Mouse (Mus musculus): Measurements from ENCODE around the gene Rora. TPM values are rescaled to one million over a fixed set of nuclear protein-coding genes. Genes with fewer than 3 reads are reported as not detected.

The Rora gene
- total RNA-seq, 1 experiment from 2014 or later, result 0.70 TPM

- no peak for ATAC-seq (ENCODE audit: extremely low read depth, insufficient number of reproducible peaks, low FRiP score, poor library complexity, severe bottlenecking)
Observed at GRCm38 (mm10) chr9:69321956-69322355, 668.4 kb downstream of the Rora start.

- no peak for ATAC-seq (ENCODE audit: extremely low read depth, insufficient number of reproducible peaks, low FRiP score, poor library complexity, severe bottlenecking)
Observed at GRCm38 (mm10) chr9:69323831-69324230, 670.2 kb downstream of the Rora start.

- ATAC-seq (ENCODE audit: extremely low read depth, insufficient number of reproducible peaks, low FRiP score, poor library complexity, severe bottlenecking), result no peak
Observed at GRCm38 (mm10) chr9:69327077-69327476, 673.5 kb downstream of the Rora start.

DNA sequence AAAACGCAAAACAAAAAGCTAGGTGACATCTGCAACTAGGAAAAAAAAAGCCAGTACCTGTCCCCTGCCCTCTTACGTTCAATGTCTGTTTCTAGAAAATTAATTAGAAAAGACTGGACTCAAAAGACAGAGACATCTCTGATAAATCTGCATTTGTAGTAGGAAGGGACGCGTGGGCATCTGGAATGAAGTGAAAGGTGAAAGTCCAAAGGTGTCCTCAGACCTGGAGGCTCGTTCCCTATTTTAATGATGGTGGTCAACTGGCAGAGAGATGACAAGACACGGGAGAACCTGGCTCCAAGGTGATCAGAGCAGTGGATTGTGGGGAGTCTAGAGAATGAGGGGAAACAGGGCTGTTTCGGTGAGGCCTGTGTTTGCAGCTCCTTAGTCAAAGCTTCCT, 674.0 kb downstream of the Rora start:
- ATAC-seq (ENCODE audit: extremely low read depth, insufficient number of reproducible peaks, low FRiP score, poor library complexity, severe bottlenecking), result no peak

DNA sequence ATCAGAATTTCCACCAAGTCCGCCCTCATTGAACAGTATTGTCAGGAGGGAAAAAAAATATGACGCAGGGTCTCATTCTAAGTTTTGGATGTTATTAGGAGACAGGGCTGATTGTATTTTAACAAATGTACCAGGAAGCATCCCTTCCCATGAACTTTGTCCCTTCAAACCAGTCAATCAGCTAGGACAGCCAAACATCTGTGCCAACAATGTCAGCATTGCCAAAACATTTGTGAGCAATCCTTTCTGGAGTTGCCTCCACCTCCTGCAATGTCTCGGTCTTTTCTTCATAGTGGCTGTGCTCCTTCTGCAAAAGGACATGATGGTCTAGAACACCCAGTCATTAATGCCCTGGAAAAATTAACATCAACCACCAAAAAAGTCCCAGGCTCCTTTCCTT, 678.2 kb downstream of the Rora start:
- no peak for ATAC-seq (ENCODE audit: extremely low read depth, insufficient number of reproducible peaks, low FRiP score, poor library complexity, severe bottlenecking)

- no peak for ATAC-seq (ENCODE audit: extremely low read depth, insufficient number of reproducible peaks, low FRiP score, poor library complexity, severe bottlenecking)
Observed at GRCm38 (mm10) chr9:69332802-69333568, 679.4 kb downstream of the Rora start.

GRCm38 (mm10) chr9:69333654-69334053, 680.1 kb downstream of the Rora start:
- ATAC-seq (ENCODE audit: extremely low read depth, insufficient number of reproducible peaks, low FRiP score, poor library complexity, severe bottlenecking), result no peak

DNA sequence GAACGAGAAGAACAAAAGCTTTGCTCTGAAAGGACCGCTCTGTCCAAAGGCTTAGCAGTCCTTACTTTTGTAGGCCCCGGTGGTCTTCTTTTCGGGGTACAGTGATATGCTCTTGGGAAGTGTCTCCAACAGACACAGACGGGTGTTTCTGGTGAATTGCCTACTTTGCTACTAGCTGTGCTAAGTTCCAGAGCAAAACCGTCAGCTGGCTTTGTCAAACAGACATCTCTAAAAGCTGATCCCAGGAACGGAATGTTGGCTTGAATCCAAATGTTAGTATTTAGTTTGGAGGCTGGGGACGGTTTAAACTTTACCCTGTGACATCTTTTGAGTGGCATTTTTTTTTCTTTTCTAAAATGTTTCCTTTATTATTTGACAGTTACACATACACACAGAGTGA, 680.5 kb downstream of the Rora start:
- no peak for ATAC-seq (ENCODE audit: extremely low read depth, insufficient number of reproducible peaks, low FRiP score, poor library complexity, severe bottlenecking)

- no peak for ATAC-seq (ENCODE audit: extremely low read depth, insufficient number of reproducible peaks, low FRiP score, poor library complexity, severe bottlenecking)
Observed at GRCm38 (mm10) chr9:69336063-69336462, 682.5 kb downstream of the Rora start.

- no peak for ATAC-seq (ENCODE audit: extremely low read depth, insufficient number of reproducible peaks, low FRiP score, poor library complexity, severe bottlenecking)
Observed at GRCm38 (mm10) chr9:69339199-69339598, 685.6 kb downstream of the Rora start.

DNA sequence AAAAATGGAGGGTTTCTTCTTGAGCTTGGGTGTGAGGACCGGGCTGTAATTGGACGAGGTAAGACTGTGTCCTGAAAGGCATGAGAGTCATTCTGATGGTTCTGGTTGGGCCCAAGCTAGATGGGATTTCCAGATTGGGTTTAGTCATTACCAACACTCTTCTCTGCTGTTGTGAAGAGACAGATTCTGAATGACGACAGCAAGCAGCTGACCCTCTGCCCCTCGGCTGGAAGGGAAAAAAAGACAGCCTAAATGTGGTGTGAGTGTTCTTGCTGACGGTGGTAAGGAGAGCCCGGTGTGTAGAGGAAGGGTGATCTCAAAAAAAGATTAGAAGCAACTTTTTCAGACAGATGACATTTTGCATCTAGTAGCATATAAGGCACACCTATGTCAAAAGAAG, 686.2 kb downstream of the Rora start:
- ATAC-seq (ENCODE audit: extremely low read depth, insufficient number of reproducible peaks, low FRiP score, poor library complexity, severe bottlenecking), result no peak

DNA sequence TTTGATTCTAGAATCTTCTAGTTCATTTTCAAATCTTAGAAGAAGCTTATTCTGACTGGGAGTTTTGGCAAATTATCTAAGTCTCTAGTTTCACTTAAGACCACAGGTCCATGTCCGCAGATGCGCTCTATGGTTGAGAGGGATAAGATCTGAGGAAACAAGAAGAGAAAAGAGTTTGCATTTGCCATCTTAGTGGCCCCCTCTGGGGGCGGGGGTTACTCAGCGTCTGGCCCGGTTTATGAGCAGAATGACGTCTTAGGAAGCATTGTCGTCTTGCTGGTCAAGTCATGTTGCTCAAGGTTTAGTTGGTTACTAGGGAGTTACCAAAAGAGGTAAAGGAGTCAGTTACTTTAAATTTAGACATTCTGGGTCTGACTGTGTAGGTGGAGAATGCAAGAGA, 686.8 kb downstream of the Rora start:
- no peak for ATAC-seq (ENCODE audit: extremely low read depth, insufficient number of reproducible peaks, low FRiP score, poor library complexity, severe bottlenecking)

GRCm38 (mm10) chr9:69343881-69344280, 690.3 kb downstream of the Rora start:
- no peak for ATAC-seq (ENCODE audit: extremely low read depth, insufficient number of reproducible peaks, low FRiP score, poor library complexity, severe bottlenecking)

GRCm38 (mm10) chr9:69345550-69345949, 692.0 kb downstream of the Rora start:
- no peak for ATAC-seq (ENCODE audit: extremely low read depth, insufficient number of reproducible peaks, low FRiP score, poor library complexity, severe bottlenecking)

DNA sequence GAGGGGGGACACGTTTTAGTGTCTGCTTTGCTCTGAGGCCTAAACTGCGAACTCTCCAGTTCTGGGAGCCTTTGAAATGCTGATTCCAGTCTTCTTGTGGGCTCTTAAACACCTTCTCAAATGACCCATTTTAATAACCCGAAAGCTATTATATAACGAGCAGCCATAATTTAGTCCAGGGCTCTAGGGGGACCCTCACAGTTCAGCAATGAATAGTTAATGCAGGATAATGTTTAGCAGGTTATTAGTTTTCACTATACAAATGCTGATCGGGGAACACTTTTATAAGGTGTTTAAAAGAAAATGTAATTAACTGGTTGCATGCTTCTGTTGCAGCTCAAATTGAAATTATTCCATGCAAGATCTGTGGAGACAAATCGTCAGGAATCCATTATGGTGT, 694.2 kb downstream of the Rora start:
- ATAC-seq (ENCODE audit: extremely low read depth, insufficient number of reproducible peaks, low FRiP score, poor library complexity, severe bottlenecking), result no peak

DNA sequence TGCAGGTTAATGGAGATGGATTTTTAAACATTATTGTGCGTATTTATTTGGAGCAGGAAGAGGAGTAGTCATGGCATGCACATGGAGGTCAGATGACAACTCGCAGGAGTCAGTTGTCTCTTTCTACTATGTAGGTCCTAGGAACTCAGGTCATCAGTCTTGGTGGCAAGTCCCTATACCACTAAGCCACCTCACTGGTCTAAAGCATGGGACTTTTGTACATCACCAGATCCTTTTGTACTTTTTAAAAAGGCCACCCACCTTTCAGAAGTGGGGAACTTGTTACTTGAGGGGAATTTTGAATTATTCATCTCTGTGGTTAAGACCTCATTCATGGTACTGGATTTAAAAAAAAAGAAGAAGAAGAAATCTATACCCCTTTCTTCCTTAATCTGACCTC, 696.0 kb downstream of the Rora start:
- no peak for ATAC-seq (ENCODE audit: extremely low read depth, insufficient number of reproducible peaks, low FRiP score, poor library complexity, severe bottlenecking)

GRCm38 (mm10) chr9:69354228-69354627, 700.6 kb downstream of the Rora start:
- no peak for ATAC-seq (ENCODE audit: extremely low read depth, insufficient number of reproducible peaks, low FRiP score, poor library complexity, severe bottlenecking)

DNA sequence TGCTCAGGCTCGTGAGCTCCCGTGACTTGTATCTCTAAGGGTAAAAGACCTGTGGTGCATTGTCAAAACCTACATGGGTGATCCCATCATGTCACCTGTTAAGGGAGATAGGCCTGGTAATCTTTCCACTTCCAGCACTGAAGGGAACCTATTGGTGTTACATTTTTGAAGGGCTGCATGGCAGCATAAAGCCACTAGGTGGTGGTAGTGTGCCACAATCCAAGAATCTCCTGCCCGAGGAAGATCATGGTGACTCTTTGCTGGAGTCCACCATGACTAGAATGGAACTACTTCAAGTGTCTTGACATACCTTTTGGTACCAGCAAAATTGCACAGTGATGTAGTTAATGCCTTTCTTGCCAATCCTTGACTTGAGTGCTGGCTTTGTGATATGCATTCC, 704.2 kb downstream of the Rora start:
- peak; percentile 57; the same call in 1 of the 2 replicates for ATAC-seq (ENCODE audit: extremely low read depth, insufficient number of reproducible peaks, low FRiP score, poor library complexity, severe bottlenecking)

DNA sequence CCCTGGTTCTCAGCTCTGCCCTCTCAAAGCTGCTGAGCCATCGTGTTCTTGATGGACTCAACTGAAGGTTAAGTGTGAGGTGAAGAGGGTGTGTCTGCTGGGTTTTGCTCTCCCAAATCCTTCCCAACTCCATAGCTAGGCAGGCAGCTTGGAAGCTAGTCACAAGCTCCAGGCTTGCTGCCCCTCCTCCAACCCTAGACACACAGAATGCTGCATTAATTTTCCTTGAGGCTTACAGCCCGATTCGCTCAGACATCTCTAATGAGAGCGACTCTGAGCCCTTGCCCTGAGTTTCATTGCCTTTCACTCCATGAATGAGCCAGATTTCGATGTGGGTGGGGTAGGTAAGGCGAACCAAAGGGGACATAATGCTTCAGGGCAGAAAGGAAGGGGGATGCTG, 705.2 kb downstream of the Rora start:
- ATAC-seq (ENCODE audit: extremely low read depth, insufficient number of reproducible peaks, low FRiP score, poor library complexity, severe bottlenecking), result no peak

GRCm38 (mm10) chr9:69361951-69362445, 708.4 kb downstream of the Rora start:
- no peak for ATAC-seq (ENCODE audit: extremely low read depth, insufficient number of reproducible peaks, low FRiP score, poor library complexity, severe bottlenecking)

DNA sequence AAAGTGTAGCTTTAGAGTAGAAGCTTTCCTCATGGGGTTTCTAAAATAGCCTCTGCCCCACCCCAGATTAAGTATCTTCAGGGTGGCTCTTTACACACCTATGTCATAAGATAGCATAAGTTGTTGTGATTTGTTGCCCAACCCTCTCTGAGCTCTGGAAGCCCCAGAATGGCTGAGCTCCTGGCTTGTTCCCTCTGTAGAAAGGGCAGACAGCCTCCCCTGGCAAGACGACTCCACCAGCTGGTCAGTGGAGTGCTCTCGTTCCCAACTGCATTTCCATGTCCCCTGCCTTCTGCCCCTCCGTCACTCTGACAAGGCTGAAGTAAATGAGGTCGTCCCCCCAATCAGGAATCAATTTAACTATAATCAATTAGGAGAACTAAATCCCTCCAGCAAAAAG, 709.2 kb downstream of the Rora start:
- no peak for ATAC-seq (ENCODE audit: extremely low read depth, insufficient number of reproducible peaks, low FRiP score, poor library complexity, severe bottlenecking)
